Mouse (Mus musculus) urinary bladder, postnatal 4 days (tissue): ENCODE results near the gene Gstt2.
A peak's percentile ranks its signal among the peaks of the same experiment; 100 is the strongest.
"Not testable (repeated sequence)": the region's sequence is repeated elsewhere in the genome, so short reads cannot be mapped to it uniquely, and the experiment has no call there.

Experiments
- DNase-seq, 2 experiments: peaks; one replicate each; pipeline ENCODE4 v3.0.0; 2021 to 2022; ENCODE audit warnings: low spot score in 2 of 2

Gstt2 gene

GRCm38 (mm10) chr10:75855416-75855981 is 18.3 kb upstream of the Gstt2 start:
- no peak for DNase-seq

DNA sequence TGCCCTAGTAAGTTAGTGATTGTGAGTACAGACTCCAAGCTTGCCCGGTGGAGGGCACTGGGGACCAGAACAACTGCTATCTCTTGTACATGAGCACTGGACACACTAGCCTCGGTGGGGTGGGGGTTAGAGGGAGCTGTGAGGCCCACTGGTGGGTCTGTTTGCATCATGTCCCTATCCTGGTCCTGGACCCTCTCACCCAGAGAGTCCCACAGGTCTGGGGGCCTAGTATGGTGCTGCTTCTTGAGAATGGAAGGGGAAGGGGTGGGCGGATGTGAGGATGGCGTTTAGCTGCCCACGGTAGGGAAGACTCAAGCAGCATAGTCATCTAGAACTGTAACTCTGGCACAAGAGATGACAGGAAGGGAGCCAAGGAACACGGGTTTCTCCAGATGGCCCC is 17.6 kb upstream of the Gstt2 start:
- DNase-seq: no peak

DNA sequence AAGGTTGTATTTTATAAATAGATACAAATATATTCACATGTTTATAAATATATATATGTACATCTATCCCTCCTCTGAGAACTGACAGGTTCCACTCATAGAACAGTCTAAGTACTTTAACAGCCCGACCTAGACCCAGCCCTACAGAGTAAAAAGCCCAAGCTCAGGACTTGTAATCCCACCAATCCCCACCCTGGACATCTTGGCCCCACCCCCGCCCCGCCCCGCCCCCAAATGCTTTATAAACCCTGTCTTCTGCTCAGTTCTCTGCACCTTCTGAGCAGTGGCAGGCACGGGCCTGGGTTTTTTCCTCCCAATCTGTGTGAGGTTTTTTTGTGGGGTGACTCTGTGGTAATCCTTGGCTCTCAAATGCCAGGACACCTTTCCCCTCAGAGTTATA is 16.9 kb upstream of the Gstt2 start:
- DNase-seq: no peak

- DNase-seq: peak; percentile 54 to 81
Observed at GRCm38 (mm10) chr10:75853452-75853851, 16.2 kb upstream of the Gstt2 start.

GRCm38 (mm10) chr10:75852539-75853125 is 15.4 kb upstream of the Gstt2 start:
- DNase-seq: no peak

GRCm38 (mm10) chr10:75851681-75852080 is 14.5 kb upstream of the Gstt2 start:
- DNase-seq: no peak

DNA sequence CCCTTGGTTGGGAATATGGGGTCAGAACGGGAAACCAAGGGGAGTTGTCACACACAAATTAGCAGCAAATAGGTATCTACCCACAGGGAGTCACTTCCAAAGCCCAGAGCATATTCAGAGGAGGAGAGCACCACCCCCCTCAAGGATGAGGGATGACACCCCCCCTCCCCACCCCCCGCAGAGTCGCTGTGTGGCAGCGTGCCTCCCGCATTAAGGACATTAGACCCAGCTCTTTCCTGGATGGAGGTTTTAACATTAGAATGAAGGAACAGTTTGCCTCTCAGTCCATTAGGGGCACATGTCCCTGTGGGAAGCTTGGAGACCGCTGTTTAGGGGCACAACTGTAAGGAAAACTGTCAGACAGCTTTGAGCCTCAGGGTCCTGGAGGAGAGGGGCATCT is 13.9 kb upstream of the Gstt2 start:
- no peak for DNase-seq

DNA sequence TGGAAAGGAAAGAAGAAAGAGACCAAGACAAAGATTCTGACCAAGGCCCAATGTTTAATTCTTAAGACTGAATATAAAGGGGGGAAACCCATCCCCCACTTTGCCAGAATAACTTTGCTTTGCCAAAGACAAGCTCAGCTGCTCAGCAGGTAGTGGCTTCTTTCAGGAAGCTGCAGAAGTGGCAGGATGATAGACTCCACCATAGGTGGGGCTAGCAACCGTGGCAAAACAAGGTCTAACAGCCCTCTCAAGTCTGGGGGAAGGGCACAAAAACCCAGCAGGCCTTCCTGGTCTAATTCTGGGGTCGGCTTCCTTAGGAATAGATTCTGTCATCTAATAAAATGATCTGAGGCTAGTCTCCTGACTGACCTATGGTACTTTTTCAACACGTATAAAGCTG is 11.2 kb upstream of the Gstt2 start:
- no peak for DNase-seq

DNA sequence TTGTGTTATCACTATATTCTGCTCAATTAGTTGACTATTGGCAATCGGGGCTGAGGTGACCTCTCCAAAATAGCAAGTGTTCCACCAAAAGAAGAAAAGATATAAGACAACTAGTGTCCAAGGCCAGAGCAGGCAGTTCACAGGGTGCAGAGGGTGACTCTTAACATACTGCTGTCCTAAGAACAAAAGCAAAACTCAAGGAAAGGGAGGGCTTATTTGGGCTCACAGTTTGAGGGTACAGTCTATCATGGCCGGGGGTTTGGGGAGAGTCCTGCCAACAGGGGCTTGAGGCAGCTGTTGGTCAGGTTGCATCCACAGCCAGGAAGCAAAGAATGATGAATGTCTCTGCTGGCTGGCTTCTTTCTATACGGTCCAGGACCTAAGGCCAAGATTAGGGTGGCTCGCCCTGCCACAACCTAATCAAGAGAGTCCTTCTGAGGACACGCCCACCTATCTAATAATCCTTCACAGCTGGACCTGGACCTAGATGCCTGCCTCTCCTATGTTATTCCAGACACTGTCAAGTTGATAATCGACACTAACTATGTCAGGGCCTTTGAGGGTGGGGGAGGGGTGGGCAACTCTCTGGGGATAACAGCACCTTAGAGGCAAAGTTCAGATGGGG is 8.2 kb upstream of the Gstt2 start:
- no peak for DNase-seq

GRCm38 (mm10) chr10:75844800-75845199 is 7.6 kb upstream of the Gstt2 start:
- no peak for DNase-seq

DNA sequence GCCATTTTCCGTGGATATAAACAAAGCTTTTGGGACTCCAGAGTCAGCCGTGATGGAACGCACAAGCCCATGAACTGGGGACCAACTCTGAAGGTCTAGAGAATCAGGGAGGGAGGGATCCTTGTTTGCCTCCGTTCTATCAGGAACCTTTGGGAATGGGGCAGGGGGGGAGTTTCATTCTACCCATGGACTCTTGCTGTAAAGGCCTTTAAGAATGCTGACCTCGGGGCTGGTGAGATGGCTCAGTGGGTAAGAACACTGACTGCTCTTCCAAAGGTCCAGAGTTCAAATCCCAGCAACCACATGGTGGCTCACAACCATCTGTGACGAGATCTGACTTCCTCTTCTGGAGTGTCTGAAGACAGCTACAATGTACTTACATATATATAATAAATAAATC is 6.7 kb upstream of the Gstt2 start:
- DNase-seq: not testable (repeated sequence)

- no peak for DNase-seq
Observed at GRCm38 (mm10) chr10:75839092-75839491, 1.9 kb upstream of the Gstt2 start.

GRCm38 (mm10) chr10:75835761-75836531 is 1.3 kb downstream of the Gstt2 start:
- DNase-seq: no peak

DNA sequence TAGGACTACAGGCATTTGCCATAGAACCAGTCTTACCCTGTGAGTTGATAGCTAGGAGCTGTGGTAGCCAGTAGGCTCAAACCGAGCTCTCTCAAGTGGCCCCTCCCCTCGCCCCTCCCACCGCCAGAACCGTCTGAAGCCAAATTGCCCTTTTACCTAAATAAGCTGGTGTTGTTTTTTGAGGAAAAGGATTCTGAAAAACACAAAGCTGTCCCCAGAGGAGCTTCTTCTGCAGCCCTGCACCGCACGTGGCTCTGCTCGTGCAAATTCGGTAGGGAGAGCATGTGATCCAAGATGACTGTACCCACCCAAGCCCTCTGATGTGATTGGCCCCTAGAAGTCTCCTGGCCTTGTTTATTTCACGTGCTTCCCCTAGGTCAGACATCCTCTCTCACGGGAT is 1.9 kb downstream of the Gstt2 start:
- DNase-seq: peak in 1 of 2 experiments; percentile 53

DNA sequence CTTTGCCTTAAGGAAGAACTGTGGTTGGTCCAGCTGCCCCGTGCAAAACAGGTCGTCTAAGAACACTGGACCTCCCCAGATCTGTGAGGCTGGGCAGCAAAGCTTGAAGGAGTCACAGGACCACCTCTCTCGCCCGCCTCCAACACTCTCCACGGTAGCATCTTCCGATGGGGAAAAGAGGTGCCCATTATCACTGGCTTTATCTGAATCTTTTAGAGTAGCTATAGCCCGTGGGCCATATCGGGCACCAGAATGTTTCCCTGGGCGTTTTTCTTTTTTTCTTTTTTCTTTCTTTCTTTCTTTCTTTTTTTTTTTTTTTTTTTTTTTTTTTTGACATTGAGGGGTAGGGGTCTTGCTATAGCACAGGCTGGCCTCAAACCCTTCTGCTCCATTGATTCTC is 2.5 kb downstream of the Gstt2 start:
- no peak for DNase-seq

DNA sequence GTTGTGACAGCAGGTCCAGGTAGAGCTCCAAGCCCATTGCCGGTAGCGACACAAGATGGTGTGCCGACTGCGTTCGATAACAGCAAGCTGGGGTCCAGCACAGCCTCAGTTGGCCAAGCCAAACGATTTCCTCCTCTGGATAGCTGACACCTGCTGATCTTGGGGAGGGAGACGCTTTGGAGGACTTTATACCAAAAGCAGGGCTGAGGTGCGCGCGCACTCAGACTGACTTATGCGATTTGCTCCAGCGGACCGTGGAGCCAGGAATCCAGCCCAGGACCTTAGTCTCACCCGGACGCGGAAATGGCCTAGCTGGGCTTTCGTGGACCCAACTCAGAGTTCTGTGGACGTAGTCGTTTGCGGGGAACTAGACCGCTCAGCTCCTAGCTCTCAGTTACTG is 3.0 kb downstream of the Gstt2 start:
- peak; percentile 75 to 83 for DNase-seq

DNA sequence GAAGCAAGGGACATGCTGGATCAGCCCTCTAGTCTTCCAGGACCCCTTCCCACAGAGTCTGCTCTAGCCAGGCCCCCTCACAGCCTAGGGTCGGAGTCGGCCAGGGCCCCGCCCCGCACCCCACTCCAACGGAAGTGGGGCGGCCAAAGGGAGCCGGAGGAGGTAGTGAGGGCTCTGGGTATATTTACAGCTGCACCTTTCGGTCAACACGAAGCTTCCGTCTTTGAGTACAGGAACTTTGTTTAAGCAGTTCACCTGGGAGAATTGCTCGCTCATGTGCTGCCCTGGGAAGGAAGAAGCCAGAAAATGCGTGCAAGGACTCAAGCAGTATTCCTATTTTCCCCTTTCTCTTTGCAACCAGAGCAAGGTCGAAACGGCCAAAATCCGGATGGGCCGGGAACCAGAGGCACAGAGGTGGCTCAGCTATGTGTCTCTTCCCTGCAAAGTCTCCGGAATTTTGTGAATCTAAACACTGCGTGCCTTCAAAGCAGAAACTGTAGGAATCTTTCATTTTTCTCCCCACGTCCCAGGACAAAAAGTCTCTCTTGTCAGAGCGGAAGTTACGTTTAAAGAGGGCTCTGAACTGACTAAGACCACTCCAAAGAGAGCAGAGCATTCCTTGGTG is 3.7 kb downstream of the Gstt2 start:
- DNase-seq: peak in 1 of 2 experiments; percentile 25

DNA sequence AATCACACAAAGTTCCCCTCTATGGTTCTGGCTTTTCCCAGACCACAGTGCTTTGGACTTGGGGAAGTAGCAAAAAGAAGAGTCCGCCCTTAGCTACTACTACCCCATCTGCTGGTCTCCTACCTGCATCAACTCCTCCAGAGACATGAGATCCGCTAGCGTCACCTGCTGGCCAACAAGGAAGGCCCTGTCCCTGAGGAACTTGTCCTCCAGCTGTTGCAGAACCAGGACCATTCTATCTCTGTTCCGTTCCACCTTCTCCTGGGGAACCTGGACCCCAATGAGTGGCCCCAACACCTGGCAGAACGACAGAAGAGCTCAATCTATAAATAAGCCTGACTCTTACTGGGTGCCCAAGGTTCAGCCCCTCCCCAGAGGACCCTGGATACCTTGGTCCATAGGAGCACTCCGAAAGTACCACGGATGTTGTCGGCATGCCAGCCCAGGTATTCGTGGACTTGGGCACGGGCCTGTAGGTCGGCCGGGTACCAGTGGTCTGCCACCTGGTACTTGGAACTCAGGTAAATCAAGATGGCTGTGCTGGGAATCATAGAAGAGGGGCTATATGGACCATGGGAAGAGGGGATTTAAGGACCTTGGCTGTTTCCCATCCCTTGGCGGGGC is 4.8 kb downstream of the Gstt2 start:
- DNase-seq: no peak

- no peak for DNase-seq
Observed at GRCm38 (mm10) chr10:75830275-75830670, 7.0 kb downstream of the Gstt2 start.

DNA sequence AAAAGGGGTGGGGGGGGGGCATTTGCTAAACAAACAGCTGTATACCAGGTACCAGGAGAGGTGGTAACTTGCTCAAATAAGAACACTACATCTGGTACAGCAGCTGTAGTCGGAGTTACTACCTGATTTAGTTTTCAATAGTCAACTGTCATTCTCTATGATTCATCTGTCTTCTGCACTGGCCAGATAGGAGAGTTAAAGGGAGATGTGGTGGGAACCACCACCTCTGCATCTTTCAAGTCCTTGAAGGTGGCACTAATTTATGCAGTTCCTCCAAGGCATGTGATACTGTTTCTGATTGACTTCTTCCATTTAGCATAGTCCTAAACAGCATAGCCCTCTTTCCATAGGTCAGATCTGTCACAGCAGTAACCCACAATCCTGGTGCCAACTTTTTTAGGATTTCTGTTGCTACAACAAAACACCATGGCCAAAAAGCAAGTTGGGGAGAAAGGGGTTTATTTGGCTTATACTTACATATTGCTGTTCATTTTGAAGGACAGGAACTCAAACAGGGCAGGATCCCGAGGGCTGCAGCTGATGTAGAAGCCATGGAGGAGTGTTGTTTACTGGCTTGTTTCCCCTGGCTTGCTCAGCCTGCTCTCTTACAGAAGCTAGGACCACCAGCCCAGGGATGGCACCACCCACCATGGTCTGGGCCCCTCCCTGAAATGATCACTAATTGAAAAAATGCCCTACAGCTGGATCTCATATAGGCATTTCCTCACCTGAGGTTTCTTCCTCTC is 7.5 kb downstream of the Gstt2 start:
- DNase-seq: no peak

GRCm38 (mm10) chr10:75828500-75828931 is 8.7 kb downstream of the Gstt2 start:
- peak in 1 of 2 experiments; percentile 32 for DNase-seq
